Mouse (Mus musculus) frontal cortex, adult 2 months (tissue): Measurements from ENCODE around the gene Gm12185. TPM values are rescaled to one million over a fixed set of nuclear protein-coding genes. Genes with fewer than 3 reads are reported as not detected.
"Not testable (repeated sequence)": the region's sequence is repeated elsewhere in the genome, so short reads cannot be mapped to it uniquely, and the experiment has no call there.

Source experiments
- DNase-seq, 2 experiments: peaks; one replicate each; pipeline ENCODE4 v3.0.0; 2022; ENCODE audit warnings: low spot score in 1 of 2; ENCODE audit errors: extremely low spot score in 1 of 2
- polyA plus RNA-seq: library from polyadenylated mRNA; depleted of rRNA; stranded (reverse); fragments of >200 nt; gene quantifications from 2 replicates; pipeline ENCODE4 v1.2.3, GENCODE M21; 2012; rRNA removed

Gene Gm12185
- 0.08 and 0.12 TPM in 2 replicates for polyA plus RNA-seq

- not testable (repeated sequence) for DNase-seq
These were observed at the start of gene Gm12185 for GRCm38 (mm10) chr11:48991740-48992520. Gene Gm12185 (minus strand): TSS chr11:48992226.

- not testable (repeated sequence) for DNase-seq
These were observed 20.0 kb upstream of the Gm12185 start for GRCm38 (mm10) chr11:49012074-49012473.

GRCm38 (mm10) chr11:49006785-49007184 is 14.8 kb upstream of the Gm12185 start:
- DNase-seq = not testable (repeated sequence)

GRCm38 (mm10) chr11:49006317-49006716 is 14.3 kb upstream of the Gm12185 start:
- DNase-seq = not testable (repeated sequence)

GRCm38 (mm10) chr11:49000411-49000810 is 8.4 kb upstream of the Gm12185 start:
- DNase-seq = not testable (repeated sequence)

GRCm38 (mm10) chr11:48994018-48994417 is 2.0 kb upstream of the Gm12185 start, which contains the start of gene Tgtp1:
Gene Tgtp1 (minus strand): TSS chr11:48994172.
- not testable (repeated sequence) for DNase-seq

- not testable (repeated sequence) for DNase-seq
These were observed 1.3 kb upstream of the Gm12185 start for GRCm38 (mm10) chr11:48993296-48993695.

- not testable (repeated sequence) for DNase-seq
These were observed 2.0 kb downstream of the Gm12185 start for GRCm38 (mm10) chr11:48989981-48990380.

- not testable (repeated sequence) for DNase-seq
These were observed 3.8 kb downstream of the Gm12185 start for GRCm38 (mm10) chr11:48988219-48988618.

GRCm38 (mm10) chr11:48982848-48983247 is 9.2 kb downstream of the Gm12185 start:
- not testable (repeated sequence) for DNase-seq

GRCm38 (mm10) chr11:48980052-48980451 is 12.0 kb downstream of the Gm12185 start:
- not testable (repeated sequence) for DNase-seq

- not testable (repeated sequence) for DNase-seq
These were observed 12.8 kb downstream of the Gm12185 start, which contains the start of gene 9930111J21Rik1 for GRCm38 (mm10) chr11:48979251-48979650. Gene 9930111J21Rik1 (minus strand): TSS chr11:48979398.

- not testable (repeated sequence) for DNase-seq
These were observed 13.6 kb downstream of the Gm12185 start, which contains the start of gene Olfr56 for GRCm38 (mm10) chr11:48978240-48978939. Gene Olfr56 (plus strand): TSS chr11:48978889.

GRCm38 (mm10) chr11:48974686-48975085 is 17.3 kb downstream of the Gm12185 start:
- DNase-seq = not testable (repeated sequence)

GRCm38 (mm10) chr11:48946090-48946489 is 45.9 kb downstream of the Gm12185 start, which contains the start of gene Psme2b:
Gene Psme2b (minus strand): TSS chr11:48946190.
- not testable (repeated sequence) for DNase-seq

- DNase-seq = not testable (repeated sequence)
These were observed 52.7 kb downstream of the Gm12185 start for GRCm38 (mm10) chr11:48939286-48939685.

- not testable (repeated sequence) for DNase-seq
These were observed 56.7 kb downstream of the Gm12185 start for GRCm38 (mm10) chr11:48935291-48935690.

GRCm38 (mm10) chr11:48933923-48934322 is 58.1 kb downstream of the Gm12185 start:
- not testable (repeated sequence) for DNase-seq

GRCm38 (mm10) chr11:48933422-48933821 is 58.6 kb downstream of the Gm12185 start:
- DNase-seq = not testable (repeated sequence)

GRCm38 (mm10) chr11:48928068-48928467 is 64.0 kb downstream of the Gm12185 start:
- not testable (repeated sequence) for DNase-seq

- not testable (repeated sequence) for DNase-seq
These were observed 65.6 kb downstream of the Gm12185 start for GRCm38 (mm10) chr11:48926437-48926836.
